Mouse (Mus musculus) mature B cell (primary cell): ENCODE data around the gene Mvb12a.
"Not testable (repeated sequence)": the region's sequence is repeated elsewhere in the genome, so short reads cannot be mapped to it uniquely, and the experiment has no call there.

Experiments used
- in situ Hi-C: fragments of 300-500 bp; cut with MboI; formaldehyde crosslinking; loops from 2 replicates; pipeline ENCODE4 v1.14.3; 2019

Mvb12a gene

DNA sequence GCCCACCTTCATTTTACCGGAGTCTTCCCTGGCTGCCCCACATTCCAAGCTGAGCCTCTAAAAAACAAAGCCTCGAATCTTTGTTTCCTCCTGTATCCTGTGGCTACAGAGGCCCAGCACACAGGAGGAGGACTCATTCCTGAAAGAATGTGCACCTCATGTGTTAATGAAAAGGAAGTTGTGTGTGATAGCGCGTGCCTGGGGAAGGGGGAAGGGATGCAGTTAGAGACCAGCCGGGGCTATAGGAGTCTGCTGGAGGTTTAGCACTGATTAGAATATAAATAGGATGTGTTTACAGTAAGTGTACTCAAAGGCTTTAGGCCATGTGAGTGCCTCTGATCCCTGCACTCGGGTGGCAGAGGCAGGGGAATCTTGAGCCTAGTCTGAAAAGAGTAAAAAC is 16.4 kb upstream of the Mvb12a start:
- in situ Hi-C loops = no loop called here

DNA sequence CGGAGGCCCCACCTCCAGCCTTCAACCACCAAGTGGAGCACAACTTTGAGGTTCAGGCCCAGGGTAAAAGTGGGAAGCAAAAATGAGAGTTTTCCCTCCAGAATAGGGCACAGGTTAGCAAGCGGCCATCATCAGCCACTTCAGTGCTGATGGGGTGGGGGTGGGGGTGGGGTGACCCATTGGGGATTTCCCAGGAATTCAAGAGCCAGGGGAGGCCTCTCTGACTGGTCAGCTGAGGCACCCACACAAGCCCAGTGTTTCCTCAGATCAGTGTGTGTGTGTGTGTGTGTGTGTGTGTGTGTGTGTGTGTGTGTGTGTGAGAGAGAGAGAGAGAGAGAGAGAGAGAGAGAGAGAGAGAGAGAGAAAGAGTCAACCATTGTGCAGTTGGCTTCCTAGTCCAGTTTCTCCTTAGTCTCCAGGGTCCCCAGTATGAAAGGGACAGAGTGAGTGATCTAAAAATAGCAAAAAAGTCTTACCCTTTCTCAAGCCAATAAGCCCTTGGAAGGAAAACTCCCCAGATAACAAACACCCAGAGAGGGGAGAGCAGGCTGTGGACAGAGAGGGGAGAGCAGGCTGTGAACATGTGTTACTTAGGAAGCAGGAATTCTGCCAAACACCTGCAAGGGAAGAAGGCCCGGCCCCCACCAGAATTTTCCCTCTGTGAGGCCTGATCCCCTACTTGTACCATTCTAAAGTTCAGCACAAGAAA is 15.4 kb upstream of the Mvb12a start:
- in situ Hi-C loops = no loop called here

DNA sequence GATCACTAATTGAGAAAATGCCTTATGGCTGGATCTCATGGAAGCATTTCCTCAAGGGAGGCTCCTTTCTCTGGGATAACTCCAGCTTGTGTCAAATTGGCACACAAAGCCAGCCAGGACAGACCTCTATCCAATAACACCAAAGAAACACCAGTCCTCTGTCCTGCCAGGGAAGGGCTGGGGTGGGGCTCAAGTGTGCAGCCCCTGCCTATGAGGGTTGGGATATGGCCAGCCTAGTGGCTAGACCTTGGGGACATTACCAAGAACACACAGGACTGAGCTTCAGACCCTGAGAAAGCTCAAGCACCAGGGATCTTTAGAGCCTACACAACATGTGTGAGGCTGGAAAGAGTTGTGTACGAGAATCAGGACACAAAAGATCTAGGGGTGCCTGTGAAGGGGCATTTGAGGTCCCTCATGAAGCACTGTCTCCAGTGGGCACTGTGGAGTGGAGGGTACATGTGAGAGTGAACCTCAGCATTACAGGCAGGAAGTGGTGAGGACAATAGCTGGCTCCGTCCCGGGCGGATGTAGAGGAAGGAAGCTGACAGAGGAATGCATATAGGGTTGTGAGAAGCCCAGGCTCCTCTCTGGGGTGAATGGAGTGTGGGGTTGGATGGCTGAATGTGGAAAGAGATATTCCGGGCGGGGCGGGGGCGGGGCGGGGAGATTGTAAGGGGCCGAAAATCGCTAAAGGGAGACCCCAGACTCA is 14.2 kb upstream of the Mvb12a start:
- in situ Hi-C loops = no loop called here

DNA sequence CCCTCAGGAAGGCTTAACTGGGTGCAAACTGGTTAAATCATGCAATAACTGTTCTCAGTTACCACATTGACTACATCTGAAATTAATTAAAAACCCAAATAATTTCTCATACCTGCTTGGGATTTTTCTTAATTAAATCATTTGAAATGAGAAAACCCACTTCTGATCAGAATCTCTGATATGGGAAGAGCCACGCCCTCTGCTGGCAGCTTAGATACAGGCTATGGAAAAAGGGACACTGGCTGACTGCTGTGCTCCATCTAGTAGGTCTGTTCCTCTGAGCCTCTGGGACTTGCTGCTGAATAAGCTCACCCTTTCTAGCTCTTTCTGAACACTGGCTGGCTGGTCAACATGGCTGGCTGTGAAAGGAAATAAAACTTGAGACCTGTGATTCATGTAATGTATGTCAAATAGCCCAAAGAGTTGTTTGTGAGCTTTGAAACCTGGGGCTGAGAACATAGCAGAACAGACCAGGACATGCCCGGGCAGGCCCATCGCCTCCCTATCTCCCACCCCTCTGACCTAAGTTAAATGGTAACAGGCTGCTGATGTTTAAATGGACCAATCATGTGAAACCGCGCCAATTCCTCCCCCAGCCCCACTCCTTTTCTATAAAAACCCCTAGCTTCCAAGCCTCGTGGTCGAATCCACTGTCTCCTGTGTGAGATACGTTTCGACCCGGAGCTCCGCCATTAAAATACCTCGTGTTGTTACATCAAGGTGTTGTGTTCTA is 11.8 kb upstream of the Mvb12a start:
- in situ Hi-C loops = not testable (repeated sequence)

DNA sequence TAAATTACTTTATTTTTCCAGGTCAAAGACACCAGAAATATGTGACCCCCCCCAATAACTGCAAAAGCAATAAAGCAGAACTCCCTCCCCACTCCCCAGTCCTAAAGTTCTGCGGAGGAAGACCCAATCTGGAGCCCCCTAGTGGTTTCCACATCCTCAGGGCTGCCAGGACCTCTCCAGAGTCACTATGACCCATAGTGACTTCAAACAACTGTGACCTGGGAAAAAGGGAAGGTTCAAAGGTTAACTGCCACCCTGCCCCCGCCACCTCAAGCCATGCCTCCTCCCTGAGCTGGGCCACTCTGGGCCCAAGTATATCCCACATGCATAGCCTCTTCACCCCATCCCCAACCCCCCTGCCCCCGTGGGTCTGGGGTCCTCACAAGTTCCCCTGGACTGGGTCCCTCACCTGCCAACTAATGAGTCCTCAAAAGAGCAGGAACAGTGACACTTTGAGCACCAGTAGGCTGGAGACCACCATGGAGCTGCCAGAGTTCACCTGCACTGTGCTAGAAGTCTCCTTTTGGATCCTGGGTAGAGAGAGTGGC is 8.4 kb upstream of the Mvb12a start:
- in situ Hi-C loops = no loop called here

DNA sequence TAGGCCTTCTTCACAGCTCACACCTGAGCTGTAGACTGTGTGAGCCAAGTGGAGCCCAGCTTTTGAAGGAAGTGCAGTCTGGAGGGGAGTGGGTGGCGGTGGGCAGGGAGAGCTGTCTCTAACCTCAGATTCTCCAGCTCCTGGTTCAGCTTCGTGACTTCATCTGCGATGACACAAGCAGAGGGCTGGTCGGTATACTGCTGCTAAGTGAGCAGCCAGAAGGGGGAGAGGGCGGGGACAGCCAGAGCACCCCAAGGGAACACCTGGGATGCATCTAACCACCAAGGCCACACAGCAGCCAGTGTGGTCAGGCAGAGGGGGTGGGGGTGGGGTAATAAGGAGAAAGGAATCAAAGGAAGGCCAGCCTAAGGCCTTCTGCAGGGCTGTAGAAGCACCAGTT is 7.1 kb upstream of the Mvb12a start:
- in situ Hi-C loops = no loop called here

DNA sequence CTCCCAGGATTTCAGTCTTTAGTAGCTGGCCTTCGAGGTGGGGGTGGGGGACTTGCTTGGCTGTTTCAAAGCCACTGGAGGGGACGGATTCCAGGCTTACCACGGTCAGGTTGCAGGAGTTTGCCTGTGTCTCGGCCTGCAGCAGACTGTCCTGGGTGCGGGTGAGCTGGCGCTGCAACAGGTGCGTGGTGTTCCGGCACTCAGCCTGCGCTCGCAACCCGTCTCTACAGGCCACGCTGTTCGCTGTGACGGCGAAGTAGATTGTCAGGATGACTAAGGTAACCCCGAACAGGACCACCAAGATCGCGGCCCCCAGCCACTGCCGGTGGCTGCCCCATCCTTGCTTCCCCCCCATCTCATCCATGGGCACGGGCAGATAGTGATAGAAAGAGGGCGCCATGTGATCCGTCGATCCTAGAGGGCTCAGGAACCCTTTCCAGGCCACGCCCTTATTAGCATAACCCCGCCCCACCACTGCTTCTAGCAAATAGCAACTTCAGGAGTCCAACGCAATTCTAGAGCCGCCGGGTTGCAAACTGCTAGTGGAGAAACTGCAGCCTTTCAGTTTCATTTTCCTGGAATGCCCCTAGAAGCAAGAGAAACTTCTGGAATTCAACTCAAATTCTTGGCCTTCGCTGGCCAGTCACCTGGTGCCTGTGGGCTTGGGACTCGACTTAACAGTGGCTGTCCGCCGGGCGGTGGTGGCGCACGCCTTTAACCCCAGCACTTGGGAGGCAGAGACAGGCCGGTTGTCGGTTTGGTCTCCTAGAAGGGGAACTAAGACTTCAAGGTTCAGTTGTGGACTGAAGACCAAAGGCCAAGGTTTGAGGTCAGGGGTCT is 5.5 kb upstream of the Mvb12a start, which contains the start of gene Bst2:
Gene Bst2 (minus strand): TSS at position 429 of the 840 bp plus-strand sequence.
- in situ Hi-C loops = no loop called here

DNA sequence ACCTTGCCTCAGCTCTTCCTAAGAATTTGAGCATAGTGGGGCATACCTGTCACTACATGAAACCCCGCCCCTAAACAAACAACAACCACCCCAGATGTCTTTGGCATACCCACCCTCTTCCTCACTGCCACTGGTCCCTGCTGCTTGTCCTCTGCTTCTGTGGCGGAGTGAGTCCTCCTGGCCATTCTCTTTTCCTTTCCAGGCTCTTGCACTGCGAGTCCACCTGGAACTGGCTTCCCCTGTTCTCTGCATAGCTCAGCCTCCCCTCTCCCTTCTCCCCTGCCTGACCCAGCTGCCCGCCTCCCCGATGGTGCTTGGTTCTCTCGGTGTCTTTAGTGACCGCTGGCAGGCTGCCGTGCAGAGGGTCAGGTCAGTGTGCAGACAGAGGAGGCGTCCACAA is 1.0 kb downstream of the Mvb12a start:
- in situ Hi-C loops = no loop called here

DNA sequence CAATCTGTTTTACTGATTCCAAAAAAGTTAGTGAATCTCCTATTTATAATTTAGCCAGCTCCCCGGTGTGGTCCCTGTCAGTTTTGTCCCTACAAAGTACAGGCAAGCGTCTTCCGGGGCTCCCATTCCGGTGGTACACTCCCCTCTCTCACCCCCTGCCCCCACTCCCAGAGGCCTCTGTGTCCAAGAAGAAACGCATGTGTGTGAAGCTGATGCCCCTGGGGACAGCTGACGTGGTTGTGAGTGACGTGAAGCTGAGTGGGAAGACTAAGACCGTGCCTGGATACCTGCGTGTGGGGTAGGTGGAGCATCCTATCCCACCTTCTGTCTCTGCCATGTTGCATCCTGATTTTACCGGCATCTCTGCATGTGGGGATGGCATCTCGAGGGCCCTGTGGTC is 2.3 kb downstream of the Mvb12a start:
- in situ Hi-C loops = no loop called here

DNA sequence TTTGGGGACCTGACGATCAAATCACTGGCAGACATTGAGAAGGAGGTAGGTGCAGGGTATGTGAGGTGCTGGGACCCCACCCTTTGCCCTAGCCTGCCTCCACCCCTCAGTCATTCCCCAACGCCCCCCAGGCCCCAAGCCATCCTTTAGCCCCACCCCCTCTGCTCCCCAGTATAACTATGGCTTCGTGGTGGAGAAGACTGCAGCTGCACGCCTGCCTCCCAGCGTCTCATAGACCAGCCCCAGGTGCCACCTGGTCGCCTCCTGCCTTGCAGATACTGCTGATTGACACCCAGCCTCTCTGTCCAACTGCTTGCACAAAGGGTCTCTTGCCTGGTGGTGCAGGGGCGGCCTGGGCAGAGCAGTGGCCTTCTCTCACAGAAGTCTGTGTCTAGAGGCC is 4.9 kb downstream of the Mvb12a start:
- in situ Hi-C loops = no loop called here

DNA sequence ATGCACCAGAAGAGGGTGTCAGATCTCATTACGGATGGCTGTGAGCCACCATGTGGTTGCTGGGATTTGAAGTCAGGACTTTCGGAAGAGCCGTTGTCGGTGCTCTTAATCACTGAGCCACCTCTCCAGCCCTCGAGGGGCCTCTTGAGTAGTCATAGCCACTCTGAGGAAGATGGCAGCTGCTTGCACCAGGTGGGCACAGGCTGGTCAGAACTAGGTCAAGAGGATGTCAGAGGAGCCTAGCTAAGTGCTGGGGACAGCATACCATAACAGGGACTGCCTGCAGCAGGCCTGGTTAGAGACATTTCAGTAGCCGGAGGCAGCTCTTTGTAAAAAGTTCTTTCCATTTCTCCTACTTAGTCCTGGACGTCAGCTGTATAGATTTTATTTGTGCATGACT is 8.0 kb downstream of the Mvb12a start:
- in situ Hi-C loops = no loop called here

DNA sequence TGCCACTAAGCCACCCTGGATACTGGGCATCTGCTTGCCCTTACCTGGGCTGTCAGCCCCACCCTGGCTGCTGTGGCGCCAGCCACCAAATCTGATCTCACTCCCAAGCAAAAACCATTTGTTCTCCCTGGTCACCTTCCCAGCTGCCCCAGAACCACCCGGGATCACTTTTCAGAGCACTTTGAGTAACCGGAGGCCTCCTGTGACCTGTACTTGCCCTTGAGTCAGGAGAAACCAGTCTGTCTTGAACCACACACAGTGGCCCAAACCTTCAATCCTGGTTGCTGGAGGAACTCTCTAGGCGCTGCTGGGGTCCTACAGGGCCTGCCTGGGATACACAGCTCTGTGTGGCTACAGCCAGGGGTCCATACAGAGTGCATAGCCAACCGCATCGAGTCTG is 10.0 kb downstream of the Mvb12a start:
- in situ Hi-C loops = no loop called here

DNA sequence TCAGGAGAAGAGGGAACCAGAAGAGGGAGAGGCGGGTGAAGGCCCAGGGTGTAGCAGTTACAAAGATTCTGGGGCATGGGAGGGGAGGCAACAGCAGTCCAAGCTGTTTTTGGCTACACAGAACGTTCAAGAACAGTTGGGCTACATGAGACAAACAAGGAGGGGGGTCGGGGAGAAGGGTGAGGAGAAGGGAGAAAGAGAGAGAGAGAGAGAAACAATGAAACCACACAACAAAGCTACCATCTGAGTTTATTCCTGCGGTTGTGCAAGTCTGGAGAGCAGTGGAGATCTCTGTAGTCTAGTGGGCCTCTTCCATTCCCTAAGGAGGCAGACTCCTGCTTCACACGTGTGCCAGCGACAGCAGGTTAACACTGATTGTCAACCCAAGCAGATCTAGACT is 11.3 kb downstream of the Mvb12a start:
- in situ Hi-C loops = no loop called here

DNA sequence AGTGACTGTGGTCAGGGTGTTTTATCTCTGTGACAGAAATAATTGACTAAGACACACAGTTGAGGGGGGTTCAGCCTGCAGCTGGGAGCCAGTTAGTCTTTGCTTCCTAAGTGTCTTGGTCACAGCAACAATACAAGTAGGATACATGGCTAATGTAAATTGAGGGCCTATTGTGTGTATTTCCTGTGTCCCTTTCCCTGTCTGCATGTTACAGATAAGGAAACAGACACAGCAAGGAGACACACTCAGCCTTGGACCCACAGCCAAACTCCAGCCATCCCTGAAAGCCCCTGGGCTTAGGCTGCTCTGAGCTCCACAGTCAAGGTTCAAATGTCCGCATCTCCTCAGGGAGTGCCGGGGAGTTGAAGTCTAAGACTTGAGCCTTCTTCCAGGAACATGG is 11.9 kb downstream of the Mvb12a start:
- in situ Hi-C loops = no loop called here

DNA sequence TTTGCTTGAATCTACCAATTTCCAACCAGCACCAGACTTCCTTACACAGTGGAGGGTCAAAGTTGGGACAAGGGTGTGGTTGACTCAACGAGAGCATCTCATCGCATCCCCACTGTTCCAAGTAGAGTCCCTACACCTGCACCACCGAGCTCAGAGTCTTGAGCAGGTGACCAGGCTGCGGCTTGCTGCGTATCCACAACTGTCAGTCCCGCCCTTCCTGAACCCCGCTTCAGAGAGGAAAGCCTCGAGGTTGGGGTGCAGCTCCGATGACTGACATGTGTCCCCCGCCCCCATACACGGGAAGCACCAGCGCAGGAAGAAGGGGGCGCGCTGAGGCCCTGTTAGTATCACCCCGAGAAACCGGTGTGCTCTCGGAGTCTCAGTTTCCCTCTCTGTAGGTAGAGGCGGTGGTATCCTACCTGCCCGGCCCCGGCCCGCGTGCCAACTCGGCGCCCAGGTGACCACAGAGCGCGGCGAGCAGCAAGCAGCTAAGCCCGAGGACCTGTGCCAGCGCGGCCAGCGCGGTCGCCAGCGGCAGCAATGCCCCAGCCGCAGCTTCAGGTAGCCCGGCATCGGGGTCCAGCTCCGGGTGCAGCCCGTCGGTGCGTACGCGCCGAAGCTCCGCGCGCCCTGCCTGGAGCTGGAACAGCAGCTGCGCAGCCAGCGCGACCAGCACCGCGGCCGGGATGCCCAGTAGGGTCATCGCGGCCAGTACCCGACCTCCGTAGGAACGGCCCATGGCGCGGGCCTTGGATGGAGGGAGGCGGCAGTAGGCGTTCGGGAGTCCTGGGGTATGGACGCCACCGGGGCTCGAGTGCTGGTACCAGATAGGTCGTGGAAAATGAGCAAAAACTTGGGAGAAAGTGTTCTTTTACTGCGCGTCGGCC is 15.6 kb downstream of the Mvb12a start, which contains the start of gene Tmem221:
Gene Tmem221 (minus strand): TSS at position 801 of the 887 bp plus-strand sequence.
- in situ Hi-C loops = no loop called here

DNA sequence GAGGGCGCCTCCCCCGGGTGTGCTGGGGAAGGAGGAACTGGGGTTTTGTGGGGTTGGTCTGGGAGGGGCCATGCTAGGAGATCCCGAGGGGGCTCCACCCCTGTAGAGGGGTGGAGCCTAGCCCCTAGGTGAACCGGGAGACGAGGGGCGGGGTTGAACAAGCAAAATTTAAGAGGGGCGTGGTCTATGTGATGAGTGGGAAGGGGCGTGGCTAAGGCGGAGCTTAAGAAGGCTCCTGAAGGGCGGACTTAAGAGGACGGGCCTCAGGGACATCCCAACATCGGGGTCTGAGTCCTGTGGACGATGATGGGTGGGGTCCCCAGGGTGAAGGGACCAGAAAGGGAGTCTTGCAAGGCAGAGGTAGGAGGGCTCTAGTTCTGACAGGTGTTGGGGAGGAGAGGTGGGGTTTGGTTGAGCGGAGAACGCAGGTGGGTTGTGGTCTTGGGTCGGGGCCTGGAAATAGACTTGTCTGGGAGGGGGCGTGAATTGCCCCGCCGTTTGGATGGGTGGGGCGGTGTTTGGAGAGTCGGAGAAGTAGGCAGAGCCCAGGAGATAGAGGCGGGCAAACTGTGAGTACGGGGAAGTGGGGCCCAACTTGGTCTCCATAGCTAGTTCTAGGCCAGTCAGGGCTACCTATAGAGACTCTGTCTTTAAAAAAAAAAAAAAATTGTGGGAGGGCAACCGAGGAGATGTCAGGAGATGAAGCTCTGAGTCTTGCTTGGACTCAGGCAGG is 16.4 kb downstream of the Mvb12a start:
- in situ Hi-C loops = no loop called here

DNA sequence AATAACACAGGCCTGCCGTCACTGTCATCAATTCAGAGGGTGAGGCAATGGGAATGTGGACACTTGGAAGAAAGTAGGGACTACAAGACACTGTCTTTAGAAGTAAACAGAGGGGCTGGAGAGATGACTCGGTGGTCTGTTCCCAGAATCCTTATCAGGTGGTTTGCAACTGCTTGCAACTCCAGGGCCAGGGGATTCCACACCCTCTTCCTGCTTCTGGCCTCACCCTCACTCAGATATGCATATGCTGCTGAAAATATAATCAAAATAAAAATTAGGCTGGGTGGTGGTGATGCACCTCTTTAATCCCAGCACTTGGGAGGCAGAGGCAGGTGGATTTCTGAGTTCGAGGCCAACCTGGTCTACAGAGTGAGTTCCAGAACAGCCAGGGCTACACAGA is 17.3 kb downstream of the Mvb12a start:
- in situ Hi-C loops = loop anchor here (5.0 kb wide), 1 partner anchor 72 kb away; no protein-coding TSS in a partner anchor

DNA sequence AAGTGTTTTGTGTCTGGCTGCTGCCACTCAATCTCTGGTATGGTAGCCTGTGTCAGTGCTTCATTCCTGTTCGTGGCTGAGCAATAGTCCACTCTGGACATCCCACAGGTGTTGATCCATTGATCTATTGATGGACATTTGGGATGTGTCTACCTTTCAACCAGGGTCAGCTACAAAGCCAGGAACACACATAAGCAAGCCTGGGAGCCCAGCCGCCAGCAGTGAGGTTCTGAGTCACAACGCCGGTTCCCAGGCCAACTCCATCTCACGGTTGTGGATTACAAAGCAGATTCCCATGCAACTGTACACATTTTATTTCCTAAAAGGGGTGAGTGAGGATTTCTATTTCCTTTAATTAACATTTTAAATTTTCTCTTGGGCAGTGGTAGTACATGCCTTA is 18.0 kb downstream of the Mvb12a start:
- in situ Hi-C loops = loop anchor here (5.0 kb wide), 1 partner anchor 72 kb away; no protein-coding TSS in a partner anchor

DNA sequence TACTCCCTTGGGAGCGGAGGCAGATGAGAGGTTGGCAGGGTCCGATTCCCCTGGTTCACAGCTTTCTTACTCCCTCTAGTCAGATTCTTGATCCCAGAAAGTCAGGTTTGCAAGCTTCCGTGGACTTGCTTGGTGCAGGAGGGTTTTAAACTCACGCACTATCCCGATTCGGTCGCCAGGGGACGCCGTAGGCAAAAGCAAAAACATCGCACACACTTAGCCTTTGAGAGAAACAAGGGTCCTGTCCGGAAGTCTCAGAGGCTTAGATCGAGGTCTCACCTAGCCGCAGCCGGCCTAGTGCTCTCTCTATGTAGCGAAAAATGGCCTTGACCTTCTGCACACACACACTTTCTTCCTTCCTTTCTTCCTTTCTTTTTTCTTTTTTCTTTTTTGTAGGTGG is 18.7 kb downstream of the Mvb12a start:
- in situ Hi-C loops = loop anchor here (5.0 kb wide), 1 partner anchor 71 kb away; no protein-coding TSS in a partner anchor

DNA sequence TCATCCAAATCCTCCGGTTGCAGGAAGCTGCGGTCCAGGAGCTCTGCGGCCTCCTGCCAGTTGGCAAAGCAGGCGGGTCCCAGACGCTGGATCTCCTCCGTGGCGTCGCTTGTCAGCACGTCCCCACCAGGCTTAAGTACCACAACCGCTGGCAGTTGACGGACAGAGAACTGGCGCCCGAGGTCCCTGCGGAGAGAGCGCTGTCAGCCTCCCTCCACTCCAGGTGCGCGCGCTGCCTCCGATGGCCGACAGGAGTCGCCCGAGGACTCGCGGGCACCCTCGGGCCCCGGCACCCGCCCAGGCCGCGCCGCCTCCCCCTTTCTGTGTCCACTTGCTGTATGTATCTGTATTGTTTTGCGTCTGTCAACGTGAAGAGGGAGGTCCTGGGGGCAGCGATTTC is 20.0 kb downstream of the Mvb12a start:
- in situ Hi-C loops = loop anchor here (5.0 kb wide), 1 partner anchor 70 kb away; no protein-coding TSS in a partner anchor
